Mouse (Mus musculus): ENCODE measurements around the gene Cyp1a1.
A peak's percentile ranks its signal among the peaks of the same experiment; 100 is the strongest.

Cyp1a1 gene

DNA sequence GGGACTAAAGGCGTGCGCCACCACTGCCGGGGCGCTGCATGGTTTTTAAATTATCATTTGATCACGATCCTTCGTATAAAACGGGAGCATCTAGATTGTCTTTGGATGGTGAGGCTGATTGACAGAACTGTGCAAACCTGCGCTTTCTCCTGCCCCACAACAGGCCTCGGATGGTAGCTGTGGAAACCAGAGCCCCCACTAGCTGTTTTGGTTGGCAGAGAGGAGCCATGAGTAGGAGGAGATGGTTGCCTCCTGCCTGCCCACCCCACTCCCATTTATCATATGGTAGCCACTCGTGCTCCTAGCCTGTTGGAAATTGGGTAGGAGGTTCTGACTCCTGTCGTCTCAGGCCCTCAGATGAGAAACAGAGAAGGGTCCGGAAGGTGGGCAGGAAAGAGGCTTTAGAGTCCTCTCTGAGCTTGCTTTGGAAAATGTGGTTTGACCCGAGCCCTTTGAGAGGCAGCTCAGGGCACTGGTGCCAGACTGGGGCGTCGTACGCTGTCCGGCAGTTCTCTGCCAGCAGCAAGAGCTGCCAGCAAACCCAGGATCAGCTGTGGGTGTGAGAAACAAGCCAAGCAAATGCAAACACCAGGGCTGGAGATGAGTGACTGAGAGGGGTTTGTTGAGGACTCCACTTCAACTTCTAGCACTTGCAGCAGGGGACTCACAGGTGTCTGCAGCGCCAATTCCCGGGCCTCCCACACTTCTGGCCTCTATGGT is 30.9 kb upstream of the Cyp1a1 start:
- peak in 1 of 2 experiments; percentile 12 for DNase-seq

GRCm38 (mm10) chr9:57657843-57658242 is 29.9 kb upstream of the Cyp1a1 start:
- no peak for DNase-seq

- DNase-seq = peak in 1 of 2 experiments; percentile 30
These were observed 28.8 kb upstream of the Cyp1a1 start for GRCm38 (mm10) chr9:57658970-57659369.

DNA sequence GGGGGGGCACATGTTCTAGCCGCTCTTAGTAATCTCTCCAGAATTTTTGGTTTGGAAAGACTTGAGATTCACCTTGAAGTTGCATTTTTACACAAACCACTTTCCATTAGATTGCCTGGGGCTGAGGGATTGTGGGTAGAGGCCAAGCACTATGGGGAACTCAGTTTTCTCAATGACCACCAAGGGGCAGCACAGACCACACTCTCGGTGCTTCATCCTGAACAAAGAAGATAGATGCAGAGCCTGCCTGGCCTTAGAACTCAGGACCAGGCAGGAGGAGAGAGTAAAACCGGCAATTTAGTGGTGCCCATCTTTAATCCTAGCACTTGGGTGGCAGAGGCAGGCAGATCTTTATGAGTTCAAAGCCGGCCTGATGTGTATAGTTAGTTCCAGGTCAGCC is 28.0 kb upstream of the Cyp1a1 start:
- DNase-seq = peak; percentile 79 to 80

- DNase-seq = peak in 1 of 2 experiments; percentile 19
These were observed 27.2 kb upstream of the Cyp1a1 start for GRCm38 (mm10) chr9:57660501-57660900.

DNA sequence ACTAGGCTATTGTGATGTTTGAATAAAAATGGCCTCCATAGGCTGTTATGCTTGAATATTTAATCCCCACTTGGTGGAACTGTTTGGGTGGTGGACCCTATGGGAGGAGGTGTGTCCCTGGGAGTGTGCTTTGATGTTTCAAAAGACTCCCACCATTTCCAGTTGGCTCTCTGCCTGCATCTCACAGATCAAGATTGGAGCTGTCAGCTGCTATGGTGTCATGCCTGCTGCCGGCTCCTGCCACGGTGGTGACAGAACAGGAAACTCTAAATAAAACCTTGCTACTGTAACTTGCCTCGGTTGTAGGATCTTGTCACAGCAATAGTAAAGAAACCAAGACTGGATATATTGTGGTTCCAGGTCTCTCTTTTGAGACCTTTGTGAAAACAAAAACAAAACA is 26.2 kb upstream of the Cyp1a1 start:
- DNase-seq = no peak

DNA sequence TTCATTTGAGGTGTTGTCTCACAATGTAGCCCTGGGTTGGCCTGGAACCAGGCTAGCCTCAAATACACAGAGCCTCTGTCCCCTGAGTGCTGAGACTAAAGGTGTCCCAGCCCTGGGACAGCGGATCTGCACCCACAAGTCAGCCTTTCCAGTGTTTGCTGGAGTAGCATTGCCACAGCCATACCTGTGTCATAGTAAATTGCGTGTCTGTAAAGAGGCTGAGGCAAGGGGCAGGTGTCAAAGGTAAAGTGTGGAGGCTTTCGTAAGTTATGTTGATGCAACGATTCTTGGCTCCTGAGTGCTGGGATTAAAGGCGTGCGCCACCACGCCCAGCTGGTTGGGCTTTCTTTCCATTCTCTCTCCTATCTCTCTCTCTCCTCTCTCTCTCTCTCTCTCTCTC is 23.1 kb upstream of the Cyp1a1 start:
- DNase-seq = no peak

- DNase-seq = peak; percentile 27 to 68
These were observed 21.2 kb upstream of the Cyp1a1 start for GRCm38 (mm10) chr9:57666536-57666935.

DNA sequence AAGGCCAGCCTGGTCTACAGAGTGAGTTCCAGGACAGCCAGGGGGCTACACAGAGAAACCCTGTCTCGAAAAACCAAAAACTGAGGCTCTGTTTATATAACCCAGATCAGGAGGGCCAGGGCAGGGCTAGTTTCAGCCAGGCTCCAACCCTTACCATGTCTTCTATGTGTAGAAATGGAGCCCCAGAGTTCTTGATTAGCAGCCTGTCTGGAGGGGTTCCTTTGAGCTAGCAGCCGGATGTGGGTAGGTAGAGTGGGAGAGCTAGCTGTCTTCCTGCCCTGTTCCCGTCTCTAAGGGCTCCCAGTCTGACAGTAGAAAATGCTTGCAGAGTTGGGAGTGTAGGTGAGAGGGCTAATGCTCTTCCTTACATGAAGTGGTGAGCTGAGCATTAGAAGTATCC is 20.6 kb upstream of the Cyp1a1 start:
- DNase-seq = peak; percentile 48 to 64

DNA sequence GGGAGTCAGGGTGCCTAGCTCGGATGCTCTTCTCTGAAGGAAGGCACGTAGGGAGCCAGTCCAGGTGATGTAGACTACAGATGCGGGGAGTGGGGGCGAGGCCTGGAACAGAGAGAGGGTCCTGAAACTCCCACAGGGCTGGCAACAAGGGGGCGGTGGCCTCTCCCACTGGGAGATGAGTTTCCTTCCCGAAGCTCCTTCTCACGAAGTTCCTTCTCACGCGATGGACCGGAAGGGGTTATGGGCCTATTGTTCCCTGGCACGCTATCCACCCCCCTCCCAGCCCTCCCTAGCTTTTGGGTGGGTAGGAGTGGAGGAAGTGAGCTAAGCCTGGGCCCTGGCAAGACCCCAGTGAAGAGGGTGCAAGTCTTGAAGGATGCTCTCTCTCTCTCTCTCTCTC is 19.9 kb upstream of the Cyp1a1 start:
- DNase-seq = peak in 1 of 2 experiments; percentile 18

GRCm38 (mm10) chr9:57668277-57668676 is 19.5 kb upstream of the Cyp1a1 start:
- DNase-seq = no peak

- DNase-seq = no peak
These were observed 18.2 kb upstream of the Cyp1a1 start for GRCm38 (mm10) chr9:57669566-57669965.

DNA sequence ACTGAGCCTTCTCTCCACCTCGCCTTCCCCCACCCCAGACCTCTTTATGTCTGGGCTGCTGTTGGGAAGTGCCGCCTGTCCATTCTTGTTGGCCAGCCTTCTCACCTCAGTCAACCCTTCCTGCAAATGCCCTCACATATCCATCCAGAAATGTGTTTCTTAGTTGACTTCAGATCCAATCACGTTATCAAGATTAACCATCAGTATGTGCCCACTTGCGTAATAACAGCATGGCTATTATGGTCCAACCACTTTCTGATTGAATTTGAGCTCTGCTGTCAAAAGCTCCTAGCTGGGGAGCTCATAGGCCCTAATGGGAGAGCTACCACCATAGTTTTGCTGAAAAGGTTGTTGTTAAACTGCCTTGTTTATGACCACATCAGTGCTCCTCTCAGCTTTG is 16.7 kb upstream of the Cyp1a1 start:
- DNase-seq = no peak

GRCm38 (mm10) chr9:57671500-57671899 is 16.2 kb upstream of the Cyp1a1 start:
- no peak for DNase-seq

DNA sequence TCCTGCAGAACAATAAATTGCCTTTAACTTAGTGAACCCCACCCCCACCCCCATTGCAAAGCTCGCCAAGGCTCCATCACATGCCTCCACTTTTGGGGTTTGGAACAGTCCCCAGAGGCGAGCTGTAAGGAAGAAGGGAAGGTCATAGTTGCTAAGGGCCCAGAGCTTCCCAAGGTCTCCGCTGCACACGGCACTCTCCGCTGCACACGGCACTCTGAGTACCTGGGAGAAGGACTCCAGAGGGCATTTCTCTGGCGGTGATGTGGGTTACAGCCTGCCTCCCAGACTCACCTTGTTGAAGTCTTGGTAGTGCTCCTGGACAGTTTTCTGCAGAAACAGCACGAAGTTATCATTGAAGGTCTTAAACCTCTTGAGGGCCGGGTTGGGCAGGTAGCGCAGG is 6.3 kb upstream of the Cyp1a1 start:
- no peak for DNase-seq

GRCm38 (mm10) chr9:57683520-57683919 is 4.2 kb upstream of the Cyp1a1 start, which contains the start of gene Cyp1a2:
TSS of gene Cyp1a2 (minus strand) at chr9:57683703.
- DNase-seq = no peak

GRCm38 (mm10) chr9:57686011-57686410 is 1.7 kb upstream of the Cyp1a1 start:
- DNase-seq = no peak

- peak in 1 of 2 experiments; percentile 33 for DNase-seq
These were observed 430 bp downstream of the Cyp1a1 start for GRCm38 (mm10) chr9:57688158-57688557.

DNA sequence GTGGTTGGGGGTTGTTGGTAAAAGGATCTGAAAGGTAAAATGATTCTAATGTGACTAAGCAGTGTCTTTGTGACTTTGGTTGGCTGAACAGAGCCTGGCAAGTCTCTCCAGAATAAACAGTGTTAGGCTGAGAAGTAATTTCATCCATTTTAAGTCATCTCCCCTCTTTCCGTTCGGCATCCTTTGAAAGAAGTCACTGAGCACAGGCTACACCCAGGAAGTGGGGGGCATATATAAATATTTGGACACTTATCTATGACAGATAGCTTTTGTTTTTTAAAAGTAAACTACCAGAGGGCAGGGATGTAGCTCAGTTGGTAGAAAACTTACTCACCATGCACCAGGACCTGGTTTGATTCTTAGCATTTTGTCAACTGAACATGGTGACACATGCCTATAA is 878 bp downstream of the Cyp1a1 start:
- no peak for DNase-seq

- DNase-seq = no peak
These were observed 6.4 kb downstream of the Cyp1a1 start for GRCm38 (mm10) chr9:57694108-57694507.

DNA sequence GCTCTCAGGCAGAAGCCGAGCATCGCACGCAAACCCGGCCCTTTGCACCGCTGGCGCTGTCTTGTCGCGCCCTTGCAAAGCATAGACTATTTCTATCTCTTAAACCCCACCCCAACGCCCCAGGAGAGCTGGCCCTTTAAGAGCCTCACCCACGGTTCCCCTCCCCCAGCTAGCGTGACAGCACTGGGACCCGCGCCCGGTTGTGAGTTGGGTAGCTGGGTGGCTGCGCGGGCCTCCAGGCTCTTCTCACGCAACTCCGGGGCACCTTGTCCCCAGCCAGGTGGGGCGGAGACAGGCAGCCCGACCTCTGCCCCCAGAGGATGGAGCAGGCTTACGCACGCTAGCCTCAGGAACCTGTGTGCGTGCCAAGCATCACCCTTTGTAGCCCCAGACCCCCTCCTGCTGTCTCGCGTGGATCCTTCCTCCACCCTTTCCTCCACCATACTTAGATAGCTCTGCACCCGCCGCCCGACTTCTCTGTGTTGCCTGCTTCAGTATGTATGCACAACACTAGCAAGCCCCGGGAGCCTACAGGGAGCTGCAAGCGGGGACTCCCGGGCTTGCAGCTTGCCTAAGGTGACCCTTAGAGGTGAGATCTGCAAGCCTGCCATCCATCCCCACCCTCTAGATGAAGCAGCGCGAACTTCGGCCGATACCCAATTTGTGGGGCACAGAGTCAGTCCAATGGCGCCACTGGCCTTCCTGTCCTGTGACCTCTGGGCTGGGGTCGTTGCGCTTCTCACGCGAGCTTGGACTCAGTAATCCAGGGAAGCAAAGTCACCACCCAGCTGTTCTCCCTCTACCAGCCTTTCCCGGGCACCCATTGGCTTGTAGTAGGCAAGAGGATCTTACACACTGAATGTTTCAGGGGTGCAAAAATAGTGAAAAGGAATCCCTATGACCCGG is 8.9 kb downstream of the Cyp1a1 start:
- peak in 1 of 2 experiments; percentile 20 for DNase-seq

- DNase-seq = no peak
These were observed 9.7 kb downstream of the Cyp1a1 start for GRCm38 (mm10) chr9:57697380-57697779.

- no peak for DNase-seq
These were observed 10.9 kb downstream of the Cyp1a1 start for GRCm38 (mm10) chr9:57698466-57699150.
